Mouse (Mus musculus): ENCODE data around the gene Me1.

GRCm38 (mm10) chr9:86647931-86648550, 47.7 kb downstream of the Me1 start:
- no peak for TF ChIP-seq CTCF (IDR thresholded peaks at IDR 0.05; ENCODE audit: borderline replicate concordance, insufficient read depth, low read length)
- no peak for TF ChIP-seq POLR2A (IDR thresholded peaks at IDR 0.05; ENCODE audit: low read depth, low read length)
